Mouse (Mus musculus): ENCODE data around the gene Srrd.

Srrd gene

GRCm38 (mm10) chr5:112342463-112343204, at the start of gene Srrd, which contains the start of gene Hps4:
Gene Srrd, minus strand, starts transcription at chr5:112343040.
Gene Hps4, plus strand, starts transcription at chr5:112343083.
- DNase-seq (ENCODE audit: low spot score): peak; percentile 88

- no peak for DNase-seq (ENCODE audit: low spot score)
Observed at GRCm38 (mm10) chr5:112391676-112392323, 49.0 kb upstream of the Srrd start.

GRCm38 (mm10) chr5:112391002-112391401, 48.2 kb upstream of the Srrd start:
- DNase-seq (ENCODE audit: low spot score): no peak

- DNase-seq (ENCODE audit: low spot score): no peak
Observed at GRCm38 (mm10) chr5:112389352-112389751, 46.5 kb upstream of the Srrd start.

GRCm38 (mm10) chr5:112385973-112386372, 43.1 kb upstream of the Srrd start:
- DNase-seq (ENCODE audit: low spot score): no peak

GRCm38 (mm10) chr5:112384805-112385472, 42.1 kb upstream of the Srrd start:
- DNase-seq (ENCODE audit: low spot score): no peak

- no peak for DNase-seq (ENCODE audit: low spot score)
Observed at GRCm38 (mm10) chr5:112382641-112383330, 39.9 kb upstream of the Srrd start.

- no peak for DNase-seq (ENCODE audit: low spot score)
Observed at GRCm38 (mm10) chr5:112382042-112382441, 39.2 kb upstream of the Srrd start.

- no peak for DNase-seq (ENCODE audit: low spot score)
Observed at GRCm38 (mm10) chr5:112381154-112381553, 38.3 kb upstream of the Srrd start.

GRCm38 (mm10) chr5:112378716-112379115, 35.9 kb upstream of the Srrd start:
- no peak for DNase-seq (ENCODE audit: low spot score)

GRCm38 (mm10) chr5:112377380-112377779, 34.5 kb upstream of the Srrd start:
- DNase-seq (ENCODE audit: low spot score): no peak

GRCm38 (mm10) chr5:112376111-112376510, 33.3 kb upstream of the Srrd start:
- DNase-seq (ENCODE audit: low spot score): no peak

- DNase-seq (ENCODE audit: low spot score): no peak
Observed at GRCm38 (mm10) chr5:112371933-112372332, 29.1 kb upstream of the Srrd start.

- DNase-seq (ENCODE audit: low spot score): no peak
Observed at GRCm38 (mm10) chr5:112370236-112370813, 27.5 kb upstream of the Srrd start.

- no peak for DNase-seq (ENCODE audit: low spot score)
Observed at GRCm38 (mm10) chr5:112369326-112369725, 26.5 kb upstream of the Srrd start.

- no peak for DNase-seq (ENCODE audit: low spot score)
Observed at GRCm38 (mm10) chr5:112368666-112369065, 25.8 kb upstream of the Srrd start.

GRCm38 (mm10) chr5:112367929-112368328, 25.1 kb upstream of the Srrd start:
- no peak for DNase-seq (ENCODE audit: low spot score)

GRCm38 (mm10) chr5:112367338-112367737, 24.5 kb upstream of the Srrd start:
- no peak for DNase-seq (ENCODE audit: low spot score)

- DNase-seq (ENCODE audit: low spot score): no peak
Observed at GRCm38 (mm10) chr5:112366879-112367278, 24.0 kb upstream of the Srrd start.

GRCm38 (mm10) chr5:112364184-112364797, 21.5 kb upstream of the Srrd start:
- DNase-seq (ENCODE audit: low spot score): no peak

- DNase-seq (ENCODE audit: low spot score): no peak
Observed at GRCm38 (mm10) chr5:112360077-112360476, 17.2 kb upstream of the Srrd start.

- no peak for DNase-seq (ENCODE audit: low spot score)
Observed at GRCm38 (mm10) chr5:112359520-112359919, 16.7 kb upstream of the Srrd start.

Data from urinary bladder, postnatal 25 days (tissue).